Mouse (Mus musculus): ENCODE measurements around the gene Rnpepl1. TPM values are rescaled to one million over a fixed set of nuclear protein-coding genes. Genes with fewer than 3 reads are reported as not detected.
"Not testable (repeated sequence)": the region's sequence is repeated elsewhere in the genome, so short reads cannot be mapped to it uniquely, and the experiment has no call there.

Rnpepl1 gene
- total RNA-seq, 2 experiments from 2014 or later: 57.0 to 60.7 TPM

- intact Hi-C loops (cut with DNase I; ENCODE audit: low total_unique reads): no loop called here
- peak; percentile 35 for DNase-seq
Measured at GRCm38 (mm10) chr1:92935054-92935962, 24.7 kb downstream of the Rnpepl1 start.

- intact Hi-C loops (cut with DNase I; ENCODE audit: low total_unique reads): no loop called here
- no peak for DNase-seq
Measured at GRCm38 (mm10) chr1:92935977-92936376, 25.4 kb downstream of the Rnpepl1 start.

- intact Hi-C loops (cut with DNase I; ENCODE audit: low total_unique reads): no loop called here
- DNase-seq: no peak
Measured at GRCm38 (mm10) chr1:92936467-92936866, 25.9 kb downstream of the Rnpepl1 start.

- intact Hi-C loops (cut with DNase I; ENCODE audit: low total_unique reads): no loop called here
- no peak for DNase-seq
Measured at GRCm38 (mm10) chr1:92937797-92938196, 27.2 kb downstream of the Rnpepl1 start.

GRCm38 (mm10) chr1:92939746-92940145, 29.2 kb downstream of the Rnpepl1 start:
- intact Hi-C loops (cut with DNase I; ENCODE audit: low total_unique reads): no loop called here
- DNase-seq: no peak

GRCm38 (mm10) chr1:92943219-92943989, 32.8 kb downstream of the Rnpepl1 start:
- DNase-seq: no peak
- intact Hi-C loops (cut with DNase I; ENCODE audit: low total_unique reads): no loop called here

- intact Hi-C loops (cut with DNase I; ENCODE audit: low total_unique reads): no loop called here
- DNase-seq: no peak
Measured at GRCm38 (mm10) chr1:92947966-92948365, 37.4 kb downstream of the Rnpepl1 start.

GRCm38 (mm10) chr1:92949426-92949825, 38.8 kb downstream of the Rnpepl1 start:
- intact Hi-C loops (cut with DNase I; ENCODE audit: low total_unique reads): no loop called here

GRCm38 (mm10) chr1:92950607-92951006, 40.0 kb downstream of the Rnpepl1 start, which contains the start of gene Gpr35:
Gene Gpr35 (plus strand): TSS chr1:92950865.
- intact Hi-C loops (cut with DNase I; ENCODE audit: low total_unique reads): no loop called here

More at GRCm38 (mm10) chr1:92949426-92949825, 38.8 kb downstream of the Rnpepl1 start:
- no peak for DNase-seq

GRCm38 (mm10) chr1:92953641-92954040, 43.1 kb downstream of the Rnpepl1 start:
- DNase-seq: no peak
- intact Hi-C loops (cut with DNase I; ENCODE audit: low total_unique reads): no loop called here

More at GRCm38 (mm10) chr1:92950607-92951006, 40.0 kb downstream of the Rnpepl1 start, which contains the start of gene Gpr35:
- no peak for DNase-seq

- intact Hi-C loops (cut with DNase I; ENCODE audit: low total_unique reads): not testable (repeated sequence)
- DNase-seq: peak; percentile 38
Measured at GRCm38 (mm10) chr1:92956571-92957335, 46.2 kb downstream of the Rnpepl1 start.

- DNase-seq: no peak
Measured at GRCm38 (mm10) chr1:92958999-92959398, 48.4 kb downstream of the Rnpepl1 start.

GRCm38 (mm10) chr1:92970791-92971190, 60.2 kb downstream of the Rnpepl1 start:
- intact Hi-C loops (cut with DNase I; ENCODE audit: low total_unique reads); DNase-seq: not testable (repeated sequence)

More at GRCm38 (mm10) chr1:92958999-92959398, 48.4 kb downstream of the Rnpepl1 start:
- intact Hi-C loops (cut with DNase I; ENCODE audit: low total_unique reads): no loop called here

GRCm38 (mm10) chr1:92971879-92972795, 61.6 kb downstream of the Rnpepl1 start:
- intact Hi-C loops (cut with DNase I; ENCODE audit: low total_unique reads): no loop called here
- no peak for DNase-seq

- DNase-seq: peak; percentile 53
- intact Hi-C loops (cut with DNase I; ENCODE audit: low total_unique reads): no loop called here
Measured at GRCm38 (mm10) chr1:92972854-92973253, 62.3 kb downstream of the Rnpepl1 start.
